Mouse (Mus musculus): ENCODE results near the gene Rhbdf1. TPM values are rescaled to one million over a fixed set of nuclear protein-coding genes. Genes with fewer than 3 reads are reported as not detected.

Gene Rhbdf1
- total RNA-seq, 2 experiments from 2014 or later: 17.9 to 19.9 TPM

- intact Hi-C loops (cut with DNase I): no loop called here
- Histone ChIP-seq H3K4me3 (peak overlapping the region; percentile 93; the same call in 1 of the 2 replicates), H3K27ac (peak overlapping the region; percentile 95)
- DNase-seq: peak; percentile 66
- TF ChIP-seq CTCF (IDR thresholded peaks at IDR 0.05): no peak
Observed at GRCm38 (mm10) chr11:32225222-32226104, 3.4 kb upstream of the Rhbdf1 start.

- Histone ChIP-seq H3K27ac (peak overlapping the region; percentile 95), H3K4me3 (peak overlapping the region; percentile 3; the same call in 1 of the 2 replicates)
- peak; percentile 90 for DNase-seq
- no peak for TF ChIP-seq CTCF (IDR thresholded peaks at IDR 0.05)
- intact Hi-C loops (cut with DNase I): no loop called here
Observed at GRCm38 (mm10) chr11:32224468-32225139, 2.5 kb upstream of the Rhbdf1 start.

GRCm38 (mm10) chr11:32223297-32223967, 1.3 kb upstream of the Rhbdf1 start:
- Histone ChIP-seq H3K27ac (peak overlapping the region; percentile 95), H3K4me3 (no peak overlapping the region; the same call in 1 of the 2 replicates)
- DNase-seq: no peak
- intact Hi-C loops (cut with DNase I): no loop called here
- peak; percentile 26; the same call in 1 of the 2 replicates for TF ChIP-seq CTCF (IDR thresholded peaks at IDR 0.05)

- no peak for DNase-seq
- intact Hi-C loops (cut with DNase I): no loop called here
Observed at GRCm38 (mm10) chr11:32222570-32223194, 582 bp upstream of the Rhbdf1 start.

GRCm38 (mm10) chr11:32221225-32221950, 712 bp downstream of the Rhbdf1 start:
- no peak for TF ChIP-seq CTCF (IDR thresholded peaks at IDR 0.05)
- intact Hi-C loops (cut with DNase I): no loop called here

More at GRCm38 (mm10) chr11:32222570-32223194, 582 bp upstream of the Rhbdf1 start:
- peak overlapping the region; percentile 95 for H3K27ac ChIP-seq
- H3K4me3 ChIP-seq: peak overlapping the region; percentile 98
- TF ChIP-seq CTCF (IDR thresholded peaks at IDR 0.05): no peak

GRCm38 (mm10) chr11:32220607-32221224, 1.4 kb downstream of the Rhbdf1 start:
- no peak for DNase-seq
- intact Hi-C loops (cut with DNase I): no loop called here
- Histone ChIP-seq H3K4me3 (peak overlapping the region; percentile 98), H3K27ac (peak overlapping the region; percentile 95)
- TF ChIP-seq CTCF (IDR thresholded peaks at IDR 0.05): no peak

More at GRCm38 (mm10) chr11:32221225-32221950, 712 bp downstream of the Rhbdf1 start:
- peak overlapping the region; percentile 95 for H3K27ac ChIP-seq
- peak; percentile 77 for DNase-seq
- peak overlapping the region; percentile 98 for H3K4me3 ChIP-seq

GRCm38 (mm10) chr11:32219287-32219686, 2.8 kb downstream of the Rhbdf1 start:
- no peak for TF ChIP-seq CTCF (IDR thresholded peaks at IDR 0.05)
- Histone ChIP-seq H3K27ac (peak overlapping the region; percentile 5; the same call in 1 of the 2 replicates), H3K4me3 (0 out of 2 replicates have a peak overlapping the region, but pooled peaks have one; percentile 15)
- intact Hi-C loops (cut with DNase I): loop anchor here (10.0 kb wide), 1 partner anchor 106 kb away; no protein-coding TSS in a partner anchor
- DNase-seq: no peak

- no peak for TF ChIP-seq CTCF (IDR thresholded peaks at IDR 0.05)
- peak overlapping the region; percentile 24 for H3K4me3 ChIP-seq
- H3K27ac ChIP-seq: peak overlapping the region; percentile 41
- intact Hi-C loops (cut with DNase I): loop anchor here (10.0 kb wide), 1 partner anchor 106 kb away; no protein-coding TSS in a partner anchor
- DNase-seq: peak; percentile 41
Observed at GRCm38 (mm10) chr11:32218501-32219050, 3.5 kb downstream of the Rhbdf1 start.

GRCm38 (mm10) chr11:32216851-32217250, 5.2 kb downstream of the Rhbdf1 start:
- intact Hi-C loops (cut with DNase I): loop anchor here (1.0 to 10.0 kb wide), 2 partner anchors 21 to 108 kb away; no protein-coding TSS in a partner anchor
- peak; percentile 79 for TF ChIP-seq CTCF (IDR thresholded peaks at IDR 0.05)
- H3K27ac ChIP-seq: no peak overlapping the region
- DNase-seq: peak; percentile 81
- no peak overlapping the region for H3K4me3 ChIP-seq

- no peak for TF ChIP-seq CTCF (IDR thresholded peaks at IDR 0.05)
- H3K4me3 ChIP-seq: no peak overlapping the region
- H3K27ac ChIP-seq: no peak overlapping the region
- intact Hi-C loops (cut with DNase I): loop anchor here (10.0 kb wide), 1 partner anchor 109 kb away; no protein-coding TSS in a partner anchor
- peak; percentile 22 for DNase-seq
Observed at GRCm38 (mm10) chr11:32215372-32216162, 6.5 kb downstream of the Rhbdf1 start.

Measured in gastrocnemius, adult 2 months (tissue).